Mouse (Mus musculus): Measurements from ENCODE around the gene Vmn2r79. TPM values are rescaled to one million over a fixed set of nuclear protein-coding genes. Genes with fewer than 3 reads are reported as not detected.

Gene Vmn2r79
- not detected in 2 replicates for total RNA-seq (2023)

GRCm38 (mm10) chr7:86995815-86996214 is at the start of gene Vmn2r79:
Gene Vmn2r79, plus strand, starts transcription at chr7:86996115.

Other genes with a start within 250 kb of the Vmn2r79 start
- not detected in 2 replicates for gene Folh1, start 220.2 kb upstream of the Vmn2r79 start, total RNA-seq (2023)
- not detected in 2 replicates for gene Vmn2r77, start 201.1 kb upstream of the Vmn2r79 start, total RNA-seq (2023)
- not detected in 2 replicates for gene Vmn2r78, start 81.0 kb upstream of the Vmn2r79 start, total RNA-seq (2023)
- not detected in 2 replicates for gene Nox4, start 250.0 kb downstream of the Vmn2r79 start, total RNA-seq (2023)

Data from neutrophil, adult 65 days (primary cell).